Mouse (Mus musculus) mesoderm, embryonic 11.5 days (tissue): ENCODE data around the gene Arhgap23.
A peak's percentile ranks its signal among the peaks of the same experiment; 100 is the strongest.

Source experiments
- DNase-seq: peaks from one replicate; pipeline ENCODE4 v3.0.0-alpha.2; 2012; ENCODE audit warnings: low read depth, low spot score

Arhgap23 gene

DNA sequence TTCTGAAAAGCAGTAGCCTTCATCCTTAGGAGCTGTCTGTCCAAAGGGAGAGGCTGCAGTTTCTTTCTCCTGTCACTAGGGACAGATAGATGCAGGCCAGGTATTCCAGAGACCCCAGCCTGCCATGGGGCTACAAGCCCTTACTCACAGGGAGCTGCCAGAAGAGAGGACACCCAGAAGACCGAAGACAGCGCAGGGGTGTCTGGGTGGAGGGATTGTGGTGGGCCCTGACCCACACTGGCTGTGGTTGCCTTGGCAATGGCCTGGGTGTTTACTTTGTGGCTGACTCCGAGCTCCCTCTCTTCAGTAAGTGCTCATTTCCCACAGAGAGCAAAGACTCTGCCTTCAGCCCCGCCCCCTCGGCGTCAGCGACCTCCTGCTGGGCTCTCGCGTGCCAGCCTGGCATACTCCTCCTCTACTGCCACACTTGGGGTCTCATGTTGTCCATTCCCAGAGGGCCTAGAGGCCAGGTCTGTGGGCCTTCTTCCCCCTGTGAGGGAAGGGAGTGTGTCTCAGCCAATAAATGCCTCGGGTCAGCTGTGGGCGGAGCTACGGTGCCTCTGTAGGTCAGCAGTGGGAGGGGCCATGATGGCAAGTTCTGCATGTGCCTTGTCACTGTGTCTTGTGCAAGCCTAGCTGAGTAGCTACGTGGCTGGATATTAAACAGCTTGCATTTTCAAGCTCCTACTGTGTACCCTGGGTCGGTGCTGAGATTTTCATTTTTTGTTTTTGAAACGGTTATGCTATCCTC lies 19.5 kb downstream of the Arhgap23 start:
- DNase-seq, result peak; percentile 84

DNA sequence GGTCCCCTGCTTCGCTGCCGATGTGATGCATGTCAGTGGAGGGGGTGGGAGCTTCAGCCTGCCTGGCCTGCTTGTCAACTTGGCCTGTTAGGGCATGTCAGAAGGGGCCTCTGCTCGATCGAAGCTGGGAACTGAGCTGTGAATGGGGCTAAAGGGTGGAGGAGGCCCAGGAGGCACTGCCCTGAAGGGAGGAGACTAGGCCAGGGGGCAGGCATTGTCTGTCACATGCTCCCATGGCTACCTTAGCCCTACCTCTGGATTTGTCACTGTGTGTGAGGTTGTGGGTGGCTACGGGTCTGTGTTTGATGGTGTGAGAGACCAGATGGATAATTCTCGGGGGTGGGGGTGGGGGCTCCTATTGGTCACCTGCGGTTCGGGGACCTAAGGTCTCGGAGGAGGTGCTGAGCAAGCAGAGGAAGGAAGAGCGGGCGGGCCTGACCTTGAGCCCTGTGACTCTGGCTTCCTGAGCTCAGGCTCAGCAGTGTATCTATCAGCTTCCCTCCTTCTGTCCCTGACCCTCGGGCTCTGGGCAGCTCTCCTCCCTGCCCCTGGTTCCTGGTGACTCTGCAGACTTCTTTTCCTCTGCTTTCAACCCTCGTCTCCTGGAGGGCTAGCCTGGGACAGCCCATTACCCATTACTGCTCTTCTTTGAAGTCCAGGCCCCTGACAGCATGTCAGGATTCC lies 20.6 kb downstream of the Arhgap23 start:
- no peak for DNase-seq

DNA sequence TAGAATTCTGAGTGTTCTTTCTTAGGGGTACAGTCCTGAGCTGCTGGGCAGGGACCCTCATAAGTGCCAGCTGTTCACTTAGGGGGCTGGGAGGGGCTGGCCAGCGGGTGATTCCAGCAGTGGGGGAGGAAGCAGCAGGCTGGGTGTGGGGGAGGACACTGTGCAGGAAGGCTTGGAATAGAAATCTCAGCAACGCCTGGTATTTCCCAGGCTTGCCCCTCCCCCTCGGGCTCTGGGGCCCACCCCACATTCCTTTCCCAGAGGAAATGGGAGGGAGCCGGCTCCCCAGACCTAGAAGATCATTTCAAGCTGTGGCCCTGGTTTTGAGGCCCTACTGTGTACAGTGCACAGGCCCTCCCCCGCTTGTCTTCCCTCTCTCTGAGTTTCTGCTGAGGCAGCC lies 22.4 kb downstream of the Arhgap23 start:
- DNase-seq, result peak; percentile 76

DNA sequence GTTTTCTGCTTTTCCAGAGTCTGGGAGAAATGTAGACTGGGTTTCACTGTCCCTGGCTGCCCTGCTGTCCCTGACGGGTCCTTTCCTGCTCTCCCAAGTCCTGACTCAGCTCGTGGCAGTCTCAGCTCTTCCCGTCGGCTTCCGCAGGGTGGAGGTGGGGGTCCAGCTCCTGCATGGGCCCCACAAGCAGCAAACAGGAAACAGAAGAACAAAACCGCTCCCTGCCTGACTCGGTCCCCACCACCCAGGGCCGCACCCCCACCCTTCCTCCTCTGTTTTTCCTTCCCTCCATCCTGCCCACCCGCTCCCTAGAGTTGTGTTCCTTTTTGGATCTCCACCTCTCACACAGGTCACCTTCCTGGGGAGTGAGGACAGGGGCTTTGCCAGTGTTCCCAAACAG lies 23.5 kb downstream of the Arhgap23 start:
- DNase-seq, result no peak

DNA sequence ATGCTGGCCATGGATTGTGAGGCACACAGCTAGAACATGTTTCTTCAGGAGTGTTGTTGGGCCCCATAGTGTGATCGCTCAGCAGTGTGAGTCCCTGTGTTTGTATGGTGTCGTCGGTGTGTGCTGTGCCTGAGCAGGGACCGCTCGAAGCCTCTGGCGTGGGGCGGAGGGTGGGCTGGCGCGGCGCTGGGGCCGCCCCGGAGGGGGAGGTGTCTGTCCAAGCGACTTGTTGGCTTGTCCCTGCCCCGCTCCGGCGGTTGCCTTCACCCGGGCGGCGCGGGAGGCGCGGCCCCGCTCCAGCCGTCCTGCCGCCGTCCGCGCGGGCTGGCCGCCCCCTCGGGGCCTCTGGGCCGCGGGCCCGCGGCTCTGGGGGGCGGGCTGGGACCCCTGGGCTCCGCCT lies 24.6 kb downstream of the Arhgap23 start:
- DNase-seq, result no peak

DNA sequence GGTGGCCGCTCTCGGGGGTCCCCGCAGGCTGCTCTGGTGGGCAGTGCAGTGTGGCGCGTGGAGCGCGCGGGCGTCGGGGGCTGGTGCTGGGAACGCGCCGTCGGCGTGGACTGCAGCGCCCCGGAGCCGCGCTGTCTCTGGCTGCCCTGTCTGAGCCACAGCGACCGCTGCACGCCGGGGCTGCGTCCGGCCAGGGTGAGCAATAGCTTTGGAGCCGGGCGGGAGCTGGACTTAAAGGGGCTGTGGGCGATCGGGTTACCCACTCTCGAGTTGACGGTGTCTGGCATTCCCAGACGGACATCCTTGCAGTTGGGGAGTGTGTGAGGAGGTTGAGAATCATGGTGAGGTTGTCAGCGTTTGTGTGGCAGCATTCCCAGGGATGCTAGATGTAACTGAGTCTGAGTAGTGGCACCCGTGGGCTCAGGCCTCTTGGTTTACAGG lies 25.1 kb downstream of the Arhgap23 start:
- peak; percentile 41 for DNase-seq

DNA sequence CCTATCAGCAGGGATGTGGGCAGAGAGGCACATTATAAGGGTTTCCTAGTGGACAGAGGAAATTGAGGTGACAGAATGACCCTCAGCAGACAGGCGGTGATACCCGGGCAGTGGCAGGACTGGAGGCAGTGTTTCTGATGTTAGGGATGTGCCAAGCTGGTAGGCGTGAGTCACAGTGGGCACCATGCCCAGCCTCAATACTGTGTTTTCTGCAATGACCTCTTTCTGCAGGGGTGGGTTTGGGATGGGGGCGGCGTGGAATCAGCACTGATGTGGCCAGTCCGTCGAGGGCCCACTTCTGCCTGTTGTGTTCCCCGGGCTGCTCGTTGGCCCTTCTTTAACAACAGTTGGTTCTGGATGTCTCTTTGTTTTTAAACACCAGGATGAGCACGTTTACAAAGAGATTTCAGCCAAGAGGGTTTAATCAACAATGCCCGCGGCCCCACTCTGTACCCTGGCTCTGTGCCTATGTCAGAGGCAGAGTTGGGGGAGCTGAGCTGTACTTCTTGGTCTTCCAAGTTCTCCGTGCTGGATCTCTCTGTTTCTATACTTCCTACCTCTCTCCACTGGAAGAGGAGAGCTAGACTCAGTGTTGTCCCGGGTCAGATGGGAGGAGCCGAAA lies 25.8 kb downstream of the Arhgap23 start:
- DNase-seq, result no peak

DNA sequence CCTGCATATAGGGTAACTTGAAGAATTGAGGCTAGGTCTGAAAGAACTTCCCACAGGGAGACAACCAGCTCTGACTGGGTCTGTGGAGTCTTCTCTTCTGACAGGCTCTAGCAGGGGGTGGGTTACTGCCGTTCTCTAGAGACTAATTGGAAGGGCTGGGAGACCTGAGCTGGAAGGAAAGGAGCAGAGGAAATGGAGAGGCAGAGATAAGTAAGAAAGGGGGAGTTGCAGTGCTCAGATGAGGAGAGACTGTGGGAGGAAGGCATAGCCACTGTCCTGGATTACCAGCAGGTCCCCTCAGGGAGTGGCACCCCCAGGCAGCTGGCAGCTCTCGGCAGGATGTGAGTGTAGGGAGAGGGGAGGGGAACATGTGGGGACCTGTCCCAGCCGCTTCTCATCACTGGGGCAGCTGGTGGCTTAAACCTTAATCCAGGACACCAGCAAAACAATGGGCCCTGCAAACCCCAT lies 26.4 kb downstream of the Arhgap23 start:
- DNase-seq, result no peak

DNA sequence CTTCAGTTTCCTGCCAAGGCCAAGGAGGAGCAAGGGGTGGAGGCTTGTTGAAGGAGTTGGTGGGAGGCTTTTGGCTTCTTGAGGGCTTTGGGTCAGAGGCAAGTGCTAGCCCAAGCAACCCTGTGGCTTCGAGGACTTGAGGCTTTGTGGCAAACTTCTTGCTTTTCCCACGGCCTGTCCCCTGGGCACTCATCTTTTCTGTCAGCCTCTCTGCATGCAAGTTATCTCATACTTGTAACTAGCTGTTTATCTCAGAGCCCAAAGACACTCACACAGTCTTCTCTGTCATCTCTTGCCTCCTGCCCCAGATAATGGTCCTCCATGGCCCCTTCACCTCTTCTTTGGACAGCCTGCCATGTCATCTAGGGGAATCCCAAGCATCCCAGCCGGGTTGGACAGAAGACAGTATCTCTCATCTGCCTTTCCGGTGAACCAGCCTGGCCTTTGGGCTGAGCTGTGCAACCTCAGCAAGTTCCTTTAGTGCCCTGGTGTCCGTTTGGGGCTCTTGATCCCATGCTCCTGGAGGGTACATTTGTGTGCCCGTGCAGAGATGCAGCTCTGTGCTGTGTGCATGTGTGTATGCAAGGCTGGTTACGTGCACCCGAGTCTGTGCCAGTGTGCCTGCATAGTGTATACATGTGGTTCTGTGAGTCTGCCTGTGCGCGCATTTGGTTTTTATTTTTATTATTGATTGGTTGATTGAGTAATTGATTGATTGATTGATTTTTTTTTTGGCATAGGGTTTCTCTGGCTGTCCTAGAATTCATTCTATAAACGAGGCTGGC lies 27.8 kb downstream of the Arhgap23 start:
- DNase-seq, result no peak

DNA sequence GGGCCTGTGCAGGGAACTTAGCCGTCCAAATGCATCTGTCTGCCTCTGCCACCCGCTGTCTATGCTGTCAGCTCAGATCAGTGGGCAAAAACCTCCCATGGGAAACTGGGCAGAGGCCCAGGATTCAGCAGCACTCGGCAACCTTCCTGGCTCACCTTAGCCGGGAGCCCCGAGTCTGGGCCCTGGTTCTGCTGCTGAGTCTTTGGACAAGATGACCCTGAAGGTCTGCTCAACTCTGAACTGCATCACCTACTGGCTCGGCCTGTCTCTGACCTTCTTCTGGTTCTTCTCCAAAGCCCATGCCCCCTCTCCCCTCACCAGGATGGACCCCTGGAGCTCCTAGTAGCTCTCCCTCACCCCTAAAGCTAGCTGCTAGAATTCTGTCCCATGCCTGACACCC lies 30.3 kb downstream of the Arhgap23 start:
- no peak for DNase-seq

DNA sequence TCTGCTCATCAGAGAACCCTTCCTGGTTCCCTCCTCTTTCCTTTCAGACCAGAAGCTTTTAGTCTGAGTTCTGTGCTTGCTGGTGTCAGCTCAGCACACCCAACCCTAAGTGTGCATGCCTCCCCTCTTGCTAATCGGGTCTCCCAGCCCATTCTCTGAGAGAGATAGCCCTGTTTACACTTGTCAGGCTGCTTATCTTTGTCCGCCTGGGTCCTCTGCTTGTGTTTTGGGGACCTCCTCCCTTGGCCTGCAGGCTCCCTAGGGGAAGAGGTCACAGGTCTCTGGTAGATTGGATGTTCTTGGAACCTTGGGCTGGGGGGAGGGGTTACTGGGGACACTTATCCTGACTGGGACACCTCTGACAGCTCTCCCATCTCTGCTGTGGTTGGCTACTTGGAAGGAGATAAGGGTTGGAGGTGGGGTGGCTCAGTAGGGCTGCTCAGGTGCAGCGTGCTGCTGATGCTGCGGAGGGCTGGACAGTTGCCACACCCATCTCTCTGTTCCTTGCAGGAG lies 30.7 kb downstream of the Arhgap23 start:
- no peak for DNase-seq

DNA sequence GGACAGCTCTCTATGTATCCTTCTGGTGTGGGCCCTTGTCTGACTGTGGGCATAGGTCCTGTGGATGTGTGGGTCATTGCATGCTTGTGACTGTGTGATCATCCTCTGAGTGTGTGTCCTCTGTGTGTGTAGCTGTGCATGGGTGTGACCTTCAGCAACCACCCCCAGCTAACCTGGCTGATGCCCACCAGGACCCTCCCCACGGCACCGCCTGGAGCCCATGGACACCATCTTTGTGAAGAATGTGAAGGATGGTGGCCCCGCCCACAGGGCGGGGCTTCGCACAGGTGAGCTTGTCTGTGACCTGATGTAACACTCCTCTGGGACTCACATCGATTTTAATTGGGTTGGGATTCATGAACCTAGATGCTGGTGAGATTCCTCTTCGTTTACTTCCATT lies 32.6 kb downstream of the Arhgap23 start:
- DNase-seq, result no peak

DNA sequence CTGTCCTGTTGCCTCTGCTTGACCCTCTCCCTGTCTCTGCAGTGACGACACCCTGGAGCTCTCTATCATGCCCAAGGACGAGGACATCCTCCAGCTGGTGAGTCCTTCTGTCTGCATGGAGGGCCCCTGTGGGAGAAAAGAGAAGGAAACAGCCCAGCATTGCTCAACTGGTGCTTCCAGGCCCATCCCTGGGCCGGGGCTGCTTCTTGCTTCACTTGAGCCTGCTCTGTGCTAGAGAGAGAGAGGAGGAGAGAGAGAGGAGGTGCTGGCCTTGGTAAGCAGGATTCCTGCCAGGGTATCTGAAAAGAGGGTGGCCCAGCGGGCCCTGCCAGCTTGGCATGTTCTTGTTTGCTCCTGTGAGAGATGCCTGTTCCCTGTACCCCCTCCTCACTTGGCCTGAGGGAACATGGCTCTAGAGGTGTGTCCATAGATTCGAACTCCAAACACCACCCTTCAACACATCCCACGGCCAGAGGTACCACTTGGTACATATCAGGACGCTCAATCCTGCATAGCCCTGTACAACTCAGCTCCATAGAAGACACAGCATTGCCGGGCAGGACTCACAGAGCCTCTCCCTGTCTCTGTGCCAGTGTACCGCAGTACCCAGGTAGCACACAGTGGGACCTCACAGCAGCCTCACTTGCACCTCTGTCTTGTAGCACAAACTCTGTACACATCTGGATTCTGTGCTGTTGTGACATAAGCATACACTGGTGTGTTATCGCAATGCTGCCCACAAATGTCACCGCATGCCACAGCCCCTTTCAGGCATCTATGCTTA lies 33.5 kb downstream of the Arhgap23 start:
- no peak for DNase-seq

DNA sequence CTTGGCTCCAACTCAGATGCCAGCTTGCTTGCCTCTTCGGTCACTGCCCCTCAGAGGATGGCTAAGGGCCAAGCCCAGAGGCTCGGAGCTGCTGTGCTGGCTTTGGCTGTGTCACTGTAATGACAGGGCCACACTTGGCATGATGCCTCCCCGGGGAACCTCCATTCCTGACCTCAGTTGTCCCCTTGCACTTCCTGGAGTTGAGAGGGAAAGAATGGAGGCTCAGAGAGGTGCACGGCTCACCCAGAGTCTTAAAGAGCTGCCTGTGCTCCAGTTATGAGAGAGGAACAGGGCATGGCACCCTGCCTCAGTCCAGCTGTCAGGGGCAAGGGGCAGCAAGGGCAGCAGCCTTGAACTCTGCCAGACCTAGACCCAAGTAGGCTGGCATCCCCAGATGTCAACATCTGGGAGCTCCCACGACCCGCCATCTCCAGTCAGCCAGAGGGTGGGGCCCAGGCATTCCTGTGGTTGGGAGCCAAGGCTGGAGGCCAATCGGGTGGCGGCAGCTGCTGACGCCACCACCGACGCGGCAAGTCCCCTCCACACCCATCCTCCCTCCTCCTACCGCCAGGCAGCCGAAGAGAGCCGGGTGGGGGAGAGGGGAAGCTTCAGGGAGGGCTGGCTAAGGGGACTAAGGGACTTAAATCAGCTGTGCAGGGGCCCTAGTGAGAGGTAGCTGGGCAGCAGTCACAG lies 34.4 kb downstream of the Arhgap23 start:
- peak; percentile 80 for DNase-seq

DNA sequence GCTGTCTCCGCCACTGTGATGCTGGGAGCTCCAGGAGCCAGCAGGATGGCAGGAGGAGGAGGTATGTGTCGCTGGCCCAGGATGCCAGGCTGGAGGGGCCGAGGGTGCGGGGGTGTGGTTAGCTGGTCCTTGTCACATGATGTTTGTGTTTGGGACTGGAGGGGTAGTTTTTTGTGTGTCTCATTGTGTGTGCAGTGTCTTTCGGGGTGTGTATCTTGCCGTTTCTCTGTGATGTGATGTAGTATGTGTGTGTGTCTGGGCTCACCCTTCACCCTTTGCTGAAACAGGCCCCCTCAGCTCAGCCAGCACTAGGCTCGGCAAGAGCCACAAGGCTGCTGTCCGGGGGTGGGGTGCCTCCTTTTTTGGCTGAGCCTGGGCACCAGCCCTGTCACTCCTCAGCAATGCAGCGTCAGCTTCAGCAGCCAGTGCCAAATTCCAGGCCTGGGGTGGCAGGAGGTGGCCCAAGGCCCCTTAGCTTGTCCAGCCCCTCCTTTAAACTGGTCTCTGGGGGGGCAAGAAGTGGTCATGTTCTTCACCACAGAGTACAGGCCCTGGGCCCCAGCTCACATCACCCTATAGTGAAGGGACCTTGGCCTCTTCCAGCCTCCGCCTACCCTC lies 35.1 kb downstream of the Arhgap23 start:
- no peak for DNase-seq

DNA sequence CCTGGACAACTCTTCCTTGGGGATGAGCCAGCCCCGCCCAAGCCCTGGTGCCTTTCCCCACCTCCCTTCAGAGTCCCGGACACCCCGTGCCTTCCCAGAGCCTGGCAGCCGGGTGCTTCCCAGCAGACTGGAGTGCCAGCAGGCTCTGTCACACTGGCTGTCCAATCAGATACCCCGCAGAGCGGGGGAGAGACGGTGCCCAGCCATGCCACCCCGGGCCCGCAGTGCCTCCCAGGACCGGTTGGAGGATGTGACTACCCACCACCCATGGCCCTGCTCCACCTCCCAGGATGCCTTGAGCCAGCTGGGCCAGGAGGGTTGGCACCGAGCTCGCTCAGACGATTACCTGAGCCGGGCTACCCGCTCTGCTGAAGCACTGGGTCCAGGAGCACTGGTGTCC lies 36.3 kb downstream of the Arhgap23 start:
- no peak for DNase-seq

DNA sequence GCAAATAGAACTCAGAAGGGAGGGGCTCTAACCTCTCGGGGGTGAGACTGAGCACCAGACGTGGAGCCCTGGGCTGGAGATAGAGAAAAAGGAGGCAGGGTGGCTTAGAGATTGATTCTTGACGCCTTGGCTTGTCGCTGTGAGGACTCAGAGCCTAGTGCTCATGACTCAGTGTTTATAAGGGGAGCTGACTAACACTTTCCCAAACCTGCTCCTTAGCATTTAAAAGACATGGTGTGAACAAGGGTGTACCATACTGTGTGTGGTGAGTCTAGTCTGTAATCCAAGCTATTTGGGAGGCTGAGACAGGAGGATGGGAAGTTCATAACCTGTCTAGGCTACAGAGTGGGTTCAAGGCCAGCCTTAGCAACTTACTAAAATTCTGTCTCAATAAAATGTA lies 41.8 kb downstream of the Arhgap23 start:
- no peak for DNase-seq

DNA sequence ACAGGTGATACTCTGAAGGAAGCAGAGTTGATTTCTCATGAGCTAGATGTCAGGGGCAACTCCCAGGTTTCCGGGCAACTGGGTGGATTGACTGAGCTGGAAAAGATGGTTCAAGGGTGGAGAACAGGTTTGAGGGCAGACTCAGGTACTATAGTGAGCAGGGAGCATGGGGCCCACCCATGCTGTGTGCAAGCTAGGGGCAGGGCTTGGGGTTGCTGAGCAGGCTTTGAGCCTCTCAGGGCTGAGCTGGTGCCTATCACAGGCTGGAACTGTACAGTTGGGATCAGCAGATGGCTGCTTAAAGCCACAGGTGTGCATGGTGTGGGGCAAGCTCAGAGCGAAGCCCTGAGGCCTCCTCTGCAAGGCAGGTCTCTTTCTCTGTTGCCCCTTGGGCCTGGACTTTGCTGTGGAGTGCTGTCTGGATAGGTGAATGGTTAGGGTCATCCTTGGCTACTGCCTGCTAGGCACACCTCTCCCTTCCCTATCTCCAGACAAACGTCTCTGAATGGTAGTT lies 46.0 kb downstream of the Arhgap23 start:
- DNase-seq, result no peak

DNA sequence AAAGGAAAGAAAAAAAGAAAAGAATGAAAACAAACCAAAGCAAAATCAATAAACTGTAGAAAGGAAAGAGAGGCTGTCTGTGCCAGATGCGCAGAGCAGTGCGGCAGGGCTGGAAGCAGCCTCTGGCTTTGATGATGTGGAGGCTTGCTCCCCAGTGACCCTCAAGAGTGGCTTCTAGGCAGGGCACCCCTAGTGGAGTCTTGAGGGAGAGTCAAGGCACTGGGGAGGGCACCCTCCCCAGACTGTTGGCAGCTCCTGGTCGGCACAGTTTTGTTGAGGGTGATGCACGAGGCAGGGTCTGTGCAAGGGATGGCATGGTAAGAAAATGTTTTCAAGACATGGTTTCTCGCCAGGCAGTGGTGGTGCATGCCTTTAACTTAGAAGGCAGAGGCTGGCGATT lies 47.2 kb downstream of the Arhgap23 start:
- no peak for DNase-seq

DNA sequence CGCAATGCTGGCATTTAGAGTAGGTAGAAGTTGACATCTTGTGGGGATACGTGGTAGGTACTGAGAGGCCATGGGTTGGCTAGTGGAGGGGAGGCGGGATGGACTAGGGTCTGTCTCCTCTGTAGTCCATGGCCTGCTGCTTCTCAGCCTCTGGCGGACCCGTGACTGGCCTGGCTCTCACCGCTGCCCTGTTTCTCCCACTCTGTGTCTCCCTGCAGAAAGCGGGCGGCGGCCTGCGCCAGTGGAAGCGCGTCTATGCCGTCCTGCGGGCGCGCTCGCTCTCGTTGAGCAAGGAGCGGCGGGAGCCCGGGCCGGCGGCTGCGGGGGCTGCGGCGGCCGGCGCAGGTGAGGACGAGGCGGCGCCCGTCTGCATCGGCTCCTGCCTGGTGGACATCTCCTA lies 47.8 kb downstream of the Arhgap23 start:
- no peak for DNase-seq
